Mouse (Mus musculus): ENCODE results near the gene Zfp874a. TPM values are rescaled to one million over a fixed set of nuclear protein-coding genes. Genes with fewer than 3 reads are reported as not detected.

The Zfp874a gene
- polyA plus RNA-seq (2012; ENCODE audit: low replicate concordance): 0.43 and 0.45 TPM in 2 replicates

DNA sequence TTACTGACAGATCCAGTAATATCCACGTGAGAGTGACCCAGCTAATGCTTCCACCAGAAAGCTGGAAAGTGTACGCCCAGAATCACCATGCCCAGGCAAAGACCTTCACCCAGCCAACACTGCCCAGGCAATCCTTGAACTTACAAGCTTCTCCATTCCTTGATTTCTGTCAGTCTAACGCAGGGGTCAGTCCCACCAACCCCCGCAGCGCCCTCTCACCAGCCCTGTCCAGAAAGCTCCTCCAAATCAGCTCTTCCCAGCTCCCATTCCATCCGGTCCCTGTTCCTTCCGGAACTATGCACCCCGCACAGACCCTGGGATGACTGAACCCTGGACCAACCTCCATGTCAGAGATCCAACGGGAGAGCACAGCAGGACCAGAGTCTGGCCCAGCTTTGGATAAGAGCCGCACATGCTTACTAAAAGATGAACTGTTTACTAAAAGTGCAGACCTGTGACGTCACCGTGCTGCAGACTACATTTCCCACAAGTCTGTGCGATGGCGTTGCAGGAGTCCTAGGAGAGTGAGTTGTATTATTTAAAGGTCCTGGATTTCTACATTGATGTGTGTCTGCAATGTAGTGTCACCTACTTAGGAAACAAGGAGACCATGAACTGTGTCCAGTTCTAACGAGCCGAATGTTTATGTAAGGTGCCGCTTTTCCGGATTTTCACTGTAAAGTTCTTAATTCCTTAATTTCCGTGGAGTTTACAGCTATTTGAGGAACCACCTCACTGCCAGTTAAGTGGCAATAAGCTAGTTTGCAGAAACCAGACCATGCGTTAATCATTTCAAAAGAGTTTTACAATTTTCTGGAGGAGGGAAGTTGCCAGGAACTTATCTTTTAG is at the start of gene Zfp874a:
TSS of gene Zfp874a (minus strand) at position 453 of the 849 bp plus-strand sequence.

DNA sequence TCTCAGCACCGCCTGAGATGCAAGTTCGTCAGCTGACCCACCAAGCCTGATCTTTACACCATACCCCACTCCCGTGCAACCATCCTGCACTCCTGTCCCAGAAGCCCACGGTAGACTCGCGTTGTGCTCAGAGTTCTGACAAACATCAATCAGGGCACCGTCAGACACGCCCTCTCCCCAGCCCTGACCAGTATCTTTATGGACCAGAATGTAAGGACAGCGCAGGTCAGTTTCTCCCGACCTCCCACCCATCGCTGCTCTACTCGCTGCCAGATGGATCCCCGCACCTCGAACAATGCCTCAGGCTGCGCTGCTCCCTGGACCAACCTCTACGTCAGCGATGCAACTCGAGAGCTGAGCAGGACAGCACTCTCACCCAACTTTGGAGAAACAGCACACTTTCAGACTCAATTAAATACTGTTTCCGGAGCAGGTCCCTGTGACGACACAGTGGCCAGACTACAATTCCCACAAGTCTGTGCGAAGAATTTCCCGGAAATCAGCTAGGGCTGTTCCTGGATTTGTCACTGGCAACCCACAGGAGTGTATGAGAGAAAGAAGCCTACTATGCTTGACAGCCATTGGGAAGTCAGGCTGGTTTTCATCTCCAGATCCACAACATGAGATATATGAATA is 48.8 kb upstream of the Zfp874a start, which contains the start of gene Zfp58:
TSS of gene Zfp58 (minus strand) at position 472 of the 636 bp plus-strand sequence.

DNA sequence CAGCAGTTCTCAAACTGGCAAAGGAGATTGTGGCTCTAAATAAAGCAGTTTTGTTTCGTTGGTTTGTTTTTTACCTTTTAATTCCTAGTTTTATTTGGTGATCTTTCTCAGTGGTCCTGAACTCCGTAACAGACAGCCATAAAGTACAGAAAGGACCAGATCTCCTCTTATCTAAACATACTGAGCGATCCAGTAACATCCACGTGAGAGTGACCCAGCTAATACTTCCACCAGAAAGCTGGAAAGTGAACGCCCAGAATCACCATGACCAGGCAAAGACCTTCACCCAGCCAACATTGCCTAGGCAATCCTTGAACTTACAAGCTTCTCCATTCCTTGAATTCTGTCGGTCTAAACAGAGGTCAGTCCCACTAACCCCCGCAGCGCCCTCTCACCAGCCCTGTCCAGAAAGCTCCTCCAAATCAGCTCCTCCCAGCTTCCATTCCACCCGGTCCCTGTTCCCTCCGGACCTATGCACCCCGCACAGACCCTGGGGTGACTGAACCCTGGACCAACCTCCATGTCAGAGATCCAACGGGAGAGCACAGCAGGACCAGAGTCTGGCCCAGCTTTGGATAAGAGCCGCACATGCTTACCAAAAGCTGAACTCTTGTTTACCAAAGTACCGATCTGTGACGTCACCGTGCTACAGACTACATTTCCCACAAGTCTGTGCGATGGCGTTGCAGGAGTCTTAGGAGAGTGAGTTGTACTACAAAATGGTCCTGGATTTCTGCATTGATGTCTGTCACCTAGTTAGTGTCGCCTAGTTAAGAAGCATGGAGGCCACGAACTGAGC is 32.4 kb upstream of the Zfp874a start, which contains the start of gene Zfp874b:
TSS of gene Zfp874b (minus strand) at position 634 of the 799 bp plus-strand sequence.

DNA sequence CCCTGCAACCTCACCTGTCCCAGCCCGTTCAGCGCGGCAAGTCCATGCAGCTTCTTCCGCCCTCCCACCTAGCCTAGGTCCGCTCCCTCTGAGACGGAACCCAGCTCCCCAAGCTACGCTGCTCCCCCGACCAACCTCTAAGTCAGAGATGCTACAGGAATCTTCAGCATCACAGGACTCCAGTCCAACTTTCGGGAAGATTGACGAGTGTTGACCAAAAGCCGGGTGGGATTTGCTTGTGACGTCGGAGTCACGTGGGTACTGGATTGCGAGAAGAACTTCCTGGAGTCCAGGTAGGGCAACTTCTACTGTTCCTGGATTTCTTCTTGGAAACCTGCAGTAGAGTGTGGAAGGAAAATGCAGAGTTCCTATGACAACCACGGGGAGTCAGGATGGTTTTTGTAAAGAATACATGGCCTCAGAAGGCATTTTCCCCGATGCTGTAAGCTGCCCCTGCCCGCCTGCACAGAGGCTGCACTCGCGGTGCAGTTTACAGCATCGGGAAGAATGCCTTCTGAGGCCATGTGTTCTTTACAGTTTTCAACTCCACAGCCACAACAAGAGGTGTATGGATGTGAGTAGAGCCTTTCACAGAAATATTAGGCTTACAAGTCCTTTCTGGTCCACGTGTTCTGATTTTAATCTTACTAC is 30.1 kb downstream of the Zfp874a start, which contains the start of gene Zfp459:
TSS of gene Zfp459 (minus strand) at position 212 of the 651 bp plus-strand sequence.

DNA sequence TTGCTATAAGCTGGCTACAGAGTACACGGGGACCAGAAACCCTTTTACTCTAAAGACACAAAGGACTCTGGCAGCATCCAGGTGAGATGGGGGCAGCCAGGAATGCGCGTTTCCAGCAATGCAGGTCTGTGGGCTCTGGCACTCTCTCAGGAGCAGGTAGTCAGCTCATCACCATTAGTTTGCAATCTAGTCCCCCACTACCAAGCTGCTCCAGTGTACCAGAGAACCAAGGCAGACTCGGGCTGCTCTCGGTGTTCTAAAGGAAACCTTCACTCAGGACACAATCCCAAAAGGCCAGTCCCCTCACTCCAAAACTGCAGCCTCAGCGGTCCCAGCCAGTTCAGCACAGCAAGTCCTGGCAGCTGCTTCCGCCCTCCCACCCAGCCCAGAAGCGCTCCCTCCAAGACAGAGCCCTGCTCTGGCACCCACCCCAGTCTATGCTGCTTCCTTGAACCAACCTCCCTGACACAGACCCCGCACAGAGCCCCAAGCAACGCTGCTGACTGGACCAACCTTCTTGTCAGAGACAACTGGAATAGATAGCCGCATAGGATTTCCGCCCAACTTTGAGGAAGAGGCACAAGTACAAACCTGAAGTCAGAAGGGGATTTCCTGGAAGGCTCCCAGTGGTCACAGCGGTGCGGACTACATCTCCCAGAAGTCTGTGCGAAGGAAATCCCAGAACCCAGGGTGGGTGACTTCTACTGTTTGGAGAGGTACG is 52.1 kb downstream of the Zfp874a start, which contains the start of gene Zfp429:
TSS of gene Zfp429 (minus strand) at position 637 of the 721 bp plus-strand sequence.

DNA sequence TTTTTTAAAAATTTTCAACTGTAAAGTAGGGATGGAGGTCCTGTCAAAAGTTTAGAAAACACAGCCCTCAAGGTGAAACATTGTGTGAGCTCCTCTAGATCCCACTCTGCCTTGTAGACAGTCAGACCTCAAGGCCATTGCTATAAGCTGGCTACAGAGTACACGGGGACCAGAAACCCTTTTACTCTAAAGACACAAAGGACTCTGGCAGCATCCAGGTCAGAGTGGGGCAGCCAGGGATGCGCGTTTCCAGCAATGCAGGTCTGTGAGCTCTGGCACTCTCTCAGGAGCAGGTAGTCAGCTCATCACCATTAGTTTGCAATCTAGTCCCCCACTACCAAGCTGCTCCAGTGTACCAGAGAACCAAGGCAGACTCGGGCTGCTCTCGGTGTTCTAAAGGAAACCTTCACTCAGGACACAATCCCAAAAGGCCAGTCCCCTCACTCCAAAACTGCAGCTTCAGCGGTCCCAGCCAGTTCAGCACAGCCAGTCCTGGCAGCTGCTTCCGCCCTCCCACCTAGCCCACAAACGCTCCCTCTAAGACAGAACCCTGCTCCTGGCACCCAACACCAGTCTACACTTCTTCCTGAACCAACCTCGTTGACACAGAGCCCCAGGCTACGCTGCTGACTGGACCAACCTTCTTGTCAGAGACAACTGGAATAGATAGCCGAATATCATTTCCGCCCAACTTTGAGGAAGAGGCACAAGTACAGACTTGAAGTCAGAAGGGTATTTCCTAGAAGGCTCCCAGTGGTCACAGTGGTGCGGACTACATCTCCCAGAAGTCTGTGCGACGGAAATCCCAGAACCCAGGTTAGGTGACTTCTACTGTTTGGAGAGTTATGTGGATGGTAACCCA is 76.1 kb downstream of the Zfp874a start, which contains the start of the genes Gm28041 and Zfp456:
TSS of gene Gm28041 (minus strand) at position 684 of the 862 bp plus-strand sequence.
TSS of gene Zfp456 (minus strand) at position 761 of the 862 bp plus-strand sequence.

Other genes with a start within 250 kb of the Zfp874a start
- gene Zfp458, start 173.2 kb downstream of the Zfp874a start, polyA plus RNA-seq (2012; ENCODE audit: low replicate concordance): 0.04 and 0.48 TPM in 2 replicates
- gene Zfp457, start 145.1 kb downstream of the Zfp874a start, polyA plus RNA-seq (2012; ENCODE audit: low replicate concordance): 0.51 TPM in 1 of 2 replicates, not detected in the other
- gene Zfp595, start 119.1 kb downstream of the Zfp874a start, polyA plus RNA-seq (2012; ENCODE audit: low replicate concordance): 0.24 and 0.64 TPM in 2 replicates
- not detected in 2 replicates for gene Gm28044, start 91.1 kb downstream of the Zfp874a start, polyA plus RNA-seq (2012; ENCODE audit: low replicate concordance)
- 0.21 and 0.54 TPM in 2 replicates for gene Zfp953, start 91.0 kb downstream of the Zfp874a start, polyA plus RNA-seq (2012; ENCODE audit: low replicate concordance)
- not detected in 2 replicates for gene Gm28041, start 75.9 kb downstream of the Zfp874a start, polyA plus RNA-seq (2012; ENCODE audit: low replicate concordance)
- 0.11 and 0.29 TPM in 2 replicates for gene Zfp456, start 75.8 kb downstream of the Zfp874a start, polyA plus RNA-seq (2012; ENCODE audit: low replicate concordance)
- gene Zfp429, start 51.8 kb downstream of the Zfp874a start, polyA plus RNA-seq (2012; ENCODE audit: low replicate concordance): 4.1 and 8.4 TPM in 2 replicates
- gene Zfp459, start 30.2 kb downstream of the Zfp874a start, polyA plus RNA-seq (2012; ENCODE audit: low replicate concordance): 0.10 and 0.43 TPM in 2 replicates
- gene Zfp874b, start 32.6 kb upstream of the Zfp874a start, polyA plus RNA-seq (2012; ENCODE audit: low replicate concordance): 0.56 and 1.0 TPM in 2 replicates
- gene Zfp58, start 48.9 kb upstream of the Zfp874a start, polyA plus RNA-seq (2012; ENCODE audit: low replicate concordance): 0.13 and 1.1 TPM in 2 replicates
- gene Gm26965, start 74.5 kb upstream of the Zfp874a start, polyA plus RNA-seq (2012; ENCODE audit: low replicate concordance): not detected in 2 replicates
- gene Zfp87, start 74.6 kb upstream of the Zfp874a start, polyA plus RNA-seq (2012; ENCODE audit: low replicate concordance): 1.3 and 2.3 TPM in 2 replicates
- gene Zfp748, start 102.2 kb upstream of the Zfp874a start, polyA plus RNA-seq (2012; ENCODE audit: low replicate concordance): 0.66 and 0.73 TPM in 2 replicates
- gene Zfp729b, start 158.1 kb upstream of the Zfp874a start, polyA plus RNA-seq (2012; ENCODE audit: low replicate concordance): 0.29 and 1.1 TPM in 2 replicates
- gene Gm49345, start 186.1 kb upstream of the Zfp874a start, polyA plus RNA-seq (2012; ENCODE audit: low replicate concordance): not detected in 2 replicates
- 0.33 and 0.49 TPM in 2 replicates for gene Zfp729a, start 186.2 kb upstream of the Zfp874a start, polyA plus RNA-seq (2012; ENCODE audit: low replicate concordance)
- 0.21 and 2.1 TPM in 2 replicates for gene Zfp738, start 235.4 kb upstream of the Zfp874a start, polyA plus RNA-seq (2012; ENCODE audit: low replicate concordance)